Mouse (Mus musculus) layer of hippocampus, postnatal 36 days (tissue): ENCODE results near the gene Gm9903. TPM values are rescaled to one million over a fixed set of nuclear protein-coding genes. Genes with fewer than 3 reads are reported as not detected.

Experiments used
- DNase-seq, 2 experiments: peaks; one replicate each; pipeline ENCODE4 v3.0.0; 2022
- total RNA-seq, 2 experiments: library from RNA; stranded (reverse); gene quantifications; 2 replicates each; pipeline ENCODE4 v1.2.3; 2021

Gene Gm9903
- 1 to 10 TPM in 1 of 2 experiments, under 1 TPM in 1; 0.70 to 1.3 TPM for total RNA-seq

DNA sequence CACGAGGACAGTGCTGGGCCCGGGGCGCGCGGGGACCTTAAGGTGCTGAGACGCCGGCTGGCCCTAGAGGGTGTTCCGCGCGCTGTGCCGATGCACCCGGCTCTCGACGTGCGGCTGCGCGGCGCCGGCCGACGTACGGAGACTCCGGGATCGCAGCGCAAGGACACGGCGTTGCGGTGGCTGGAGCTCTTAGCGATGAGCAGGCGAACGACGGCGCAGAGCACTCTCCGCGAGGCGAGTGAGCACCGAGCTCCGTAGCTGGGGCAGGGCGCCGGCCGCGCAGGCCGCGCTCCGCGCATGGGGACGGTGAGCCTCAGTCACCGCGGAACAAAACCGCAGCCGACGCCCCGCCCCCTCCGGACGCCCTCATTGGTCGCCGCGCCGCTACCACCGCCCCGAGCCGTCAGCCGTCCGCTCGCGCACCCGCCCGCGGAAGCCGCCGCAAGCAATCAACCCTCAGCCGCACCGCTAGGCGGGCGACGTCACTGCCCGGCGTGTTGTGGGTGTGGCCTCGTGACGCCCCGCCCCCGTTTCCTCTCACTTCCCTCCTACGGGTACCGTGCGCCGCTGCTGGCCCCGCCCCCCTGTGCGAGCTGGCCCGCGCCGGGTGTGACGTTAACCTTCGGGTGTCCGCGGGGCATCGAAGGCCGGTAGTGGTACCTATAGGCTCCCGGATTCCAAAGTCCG is at the start of gene Gm9903, which contains the start of gene Fam53a:
Gene Gm9903, plus strand, starts transcription at position 625 of the 687 bp plus-strand sequence.
Gene Fam53a, minus strand, starts transcription at position 335 of the 687 bp plus-strand sequence.
- peak; percentile 100 for DNase-seq

DNA sequence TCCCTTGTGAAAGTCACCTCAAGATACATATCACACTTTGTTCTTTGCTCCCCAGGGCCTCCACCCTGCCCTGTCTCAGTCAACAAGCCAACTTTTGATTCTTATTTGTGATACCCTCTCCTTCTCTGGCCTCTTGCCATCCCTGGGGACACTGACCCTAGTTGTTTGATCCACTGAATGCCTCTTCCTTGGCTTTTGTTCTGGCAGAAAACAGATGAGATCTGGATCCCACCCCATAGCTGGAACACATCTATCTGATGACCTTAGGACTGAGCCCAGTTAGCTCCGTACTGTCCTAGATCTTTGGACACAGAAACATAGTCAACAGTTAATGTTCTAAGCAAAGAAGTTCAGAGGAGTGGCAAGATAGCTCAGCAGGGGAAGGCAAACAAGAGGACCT is 49.4 kb upstream of the Gm9903 start:
- DNase-seq, result no peak

DNA sequence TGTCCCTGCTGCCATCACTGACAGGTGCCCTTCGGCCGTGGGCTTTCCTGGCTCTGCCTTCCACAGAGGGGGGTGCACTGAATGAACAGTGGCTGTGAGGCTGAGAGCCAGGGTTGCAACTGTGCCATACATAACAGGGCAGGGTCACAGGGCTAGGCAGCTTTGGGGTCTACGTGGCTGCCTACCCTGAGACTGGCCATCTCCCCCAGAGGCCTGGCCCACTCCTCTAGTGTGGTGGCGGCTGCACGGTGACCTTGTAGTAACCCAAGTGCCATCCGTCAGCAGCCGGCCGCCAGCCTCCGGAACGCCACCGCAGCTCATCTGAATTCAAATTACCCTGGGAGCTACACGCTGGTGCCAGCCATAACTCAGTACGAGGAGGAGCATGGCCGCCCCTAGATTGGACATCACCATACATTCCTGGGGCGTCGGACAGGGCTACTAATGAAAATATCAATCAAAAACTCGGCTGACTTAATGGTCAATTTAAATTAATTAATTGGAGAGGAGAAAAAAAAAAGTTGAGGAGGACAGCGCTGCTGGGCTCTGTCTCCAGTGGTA is 42.1 kb upstream of the Gm9903 start:
- DNase-seq, result no peak

DNA sequence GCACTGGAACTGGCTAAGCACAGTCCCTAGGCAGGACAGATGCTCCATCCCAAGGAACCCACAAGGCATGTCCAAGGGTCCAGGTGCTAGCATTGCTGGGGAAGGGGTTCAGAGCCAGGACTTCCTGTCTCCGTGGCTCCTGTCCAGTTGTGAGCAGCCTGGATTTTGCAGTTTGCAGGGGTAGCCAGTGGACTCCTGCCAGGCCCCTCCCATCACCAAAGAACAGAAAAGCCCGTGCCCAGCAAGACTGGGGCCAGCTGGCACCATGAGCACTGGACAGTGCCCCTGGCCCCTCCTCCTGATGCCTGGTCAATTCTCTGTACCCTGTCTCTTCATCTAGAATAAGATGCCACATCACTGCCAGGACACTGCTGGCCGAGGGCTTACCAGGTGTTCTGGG is 41.7 kb upstream of the Gm9903 start:
- no peak for DNase-seq

DNA sequence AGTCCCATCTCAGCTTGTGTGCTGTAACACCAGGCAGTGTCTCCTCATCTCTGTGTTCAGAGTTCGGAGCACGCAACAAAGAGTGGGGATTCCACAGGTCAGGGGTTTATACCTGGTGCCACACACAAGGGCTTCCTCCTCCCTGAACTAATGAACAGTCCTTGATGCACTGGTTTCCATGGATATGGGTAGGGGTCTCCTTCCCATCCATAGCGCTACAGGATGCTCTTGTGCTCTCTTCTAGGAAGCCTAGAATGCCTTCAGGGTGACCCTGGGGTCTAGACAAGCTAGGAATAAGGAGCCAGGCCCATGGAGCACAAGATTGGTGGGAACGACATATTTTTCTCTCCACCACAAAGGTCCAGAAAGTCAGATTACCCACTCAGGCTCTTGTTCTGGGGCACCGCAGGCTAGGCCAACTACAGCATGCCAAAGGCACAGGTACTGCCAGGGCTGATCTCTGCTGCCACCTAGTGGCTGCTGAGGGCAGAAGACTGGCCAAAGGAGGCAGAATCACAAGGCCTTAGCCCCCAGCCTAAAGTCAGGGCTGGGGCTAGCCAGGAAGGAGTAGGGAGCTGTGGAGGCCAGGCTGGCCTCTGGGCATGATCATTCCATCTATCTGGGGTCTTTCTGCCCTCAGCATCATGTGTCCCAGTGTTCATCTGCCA is 40.4 kb upstream of the Gm9903 start:
- DNase-seq, result peak; percentile 71 to 75

DNA sequence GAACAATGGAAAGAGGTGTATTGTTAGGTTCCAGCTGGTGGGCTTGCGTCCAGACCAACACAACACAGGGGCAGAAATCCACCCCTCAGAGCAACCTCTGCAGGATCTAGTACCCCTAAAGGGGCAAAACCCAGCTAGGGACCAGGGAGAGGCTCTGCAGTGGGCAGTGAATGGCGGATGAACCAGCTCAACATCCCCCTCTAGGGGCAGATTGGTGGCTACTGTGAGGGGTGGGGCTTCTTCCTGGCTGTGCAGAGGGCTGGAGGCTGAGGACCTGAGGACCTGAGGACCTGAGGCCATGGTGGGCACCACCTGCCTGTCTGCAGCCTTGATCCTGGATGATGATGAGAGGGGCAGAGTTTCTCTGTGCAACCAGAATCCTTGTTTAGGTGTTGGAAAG is 36.1 kb upstream of the Gm9903 start:
- no peak for DNase-seq

DNA sequence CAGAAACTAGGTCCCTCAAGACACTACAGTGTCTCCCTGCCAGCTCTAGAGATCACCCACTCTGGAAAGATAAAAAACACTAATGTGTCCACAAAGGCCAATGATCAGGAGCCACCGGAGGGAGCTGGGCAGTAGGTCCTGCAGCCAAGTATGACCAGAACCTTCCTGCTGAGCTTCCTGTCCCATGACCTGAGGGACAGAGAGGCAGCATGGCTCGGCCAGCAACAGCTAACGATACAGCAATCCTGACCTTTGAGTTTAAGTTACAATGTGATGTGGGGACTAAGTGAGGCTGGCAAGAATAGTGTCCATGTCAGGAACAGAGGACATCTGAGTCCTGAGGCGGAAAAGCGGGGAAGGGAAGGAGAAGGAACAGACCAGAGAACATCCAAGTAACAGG is 24.4 kb upstream of the Gm9903 start:
- no peak for DNase-seq

DNA sequence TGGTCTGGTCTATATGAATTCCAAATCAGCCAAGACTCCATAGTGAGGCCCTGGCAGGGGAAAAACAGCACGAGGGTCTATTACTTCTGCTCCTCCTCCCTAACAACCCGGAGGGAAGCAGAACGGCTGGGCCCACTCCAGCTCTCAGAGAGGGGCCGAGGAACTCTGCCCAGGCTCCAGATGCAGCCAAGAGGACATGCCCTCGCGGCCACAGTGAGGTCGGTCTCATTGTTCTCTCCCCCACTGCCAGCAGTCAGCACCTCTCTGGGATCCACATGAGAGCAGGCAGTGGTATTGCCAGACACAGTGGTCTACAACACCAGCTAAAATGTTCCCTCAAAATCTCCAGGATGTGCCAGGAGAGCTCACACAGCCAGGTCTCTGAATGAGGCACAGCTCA is 23.1 kb upstream of the Gm9903 start:
- DNase-seq, result no peak

DNA sequence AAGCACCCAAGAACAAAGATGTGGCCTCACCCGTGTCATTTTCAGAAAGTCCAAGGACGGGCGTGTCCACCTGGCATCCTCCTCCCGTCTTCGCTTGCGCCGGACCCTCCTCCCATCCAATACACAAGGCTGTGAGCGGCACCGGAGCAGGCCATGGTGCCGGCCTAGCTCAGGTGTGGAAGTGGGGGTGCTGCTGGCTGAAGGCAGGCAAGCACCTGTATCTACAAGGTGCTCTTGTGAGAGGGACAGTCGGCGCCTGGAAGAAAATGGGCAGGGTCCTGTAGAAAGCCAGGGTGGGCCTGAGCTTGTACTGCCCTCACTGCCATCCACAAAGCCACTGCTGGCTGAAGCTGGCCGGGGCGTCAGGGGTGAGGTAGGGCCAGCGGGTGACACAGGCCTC is 22.3 kb upstream of the Gm9903 start:
- no peak for DNase-seq

DNA sequence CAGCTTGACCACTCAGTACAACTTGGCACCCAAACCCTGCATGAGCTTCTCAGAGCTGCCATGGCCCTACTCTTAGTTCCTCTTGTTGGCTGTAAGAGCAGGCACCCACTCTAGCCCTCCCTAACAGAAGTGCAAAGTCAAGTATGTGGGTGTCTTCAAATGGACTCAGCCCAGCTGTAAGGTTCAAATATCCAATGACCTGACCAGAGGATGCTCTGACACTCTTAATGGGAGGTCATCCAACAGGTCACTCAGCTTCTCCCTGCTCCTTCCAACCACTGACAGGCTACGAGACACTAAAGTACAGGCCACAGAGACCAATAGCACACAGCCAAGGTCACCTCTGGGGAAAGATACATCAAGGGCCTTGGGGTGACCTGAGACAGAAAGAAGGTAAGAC is 20.5 kb upstream of the Gm9903 start:
- DNase-seq, result no peak

DNA sequence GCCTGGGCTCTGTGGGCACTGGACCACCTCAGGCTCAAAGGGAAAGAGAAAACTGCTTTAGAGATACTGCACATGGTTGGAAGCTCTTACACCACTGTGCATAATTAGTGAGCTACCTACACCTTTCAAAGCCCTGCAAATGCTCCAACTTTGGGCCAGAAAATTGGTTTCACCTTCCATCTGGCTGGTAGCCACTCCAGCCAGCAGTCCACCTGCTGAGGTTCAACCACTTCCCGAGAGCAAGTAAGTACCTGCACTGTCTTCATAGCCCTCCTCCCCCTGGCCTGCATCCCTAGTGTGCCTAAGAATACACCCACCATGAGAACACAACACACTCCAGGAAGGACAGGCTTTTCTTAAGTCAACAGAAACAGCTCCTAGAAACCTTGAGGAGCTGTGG is 17.9 kb upstream of the Gm9903 start:
- DNase-seq, result no peak

DNA sequence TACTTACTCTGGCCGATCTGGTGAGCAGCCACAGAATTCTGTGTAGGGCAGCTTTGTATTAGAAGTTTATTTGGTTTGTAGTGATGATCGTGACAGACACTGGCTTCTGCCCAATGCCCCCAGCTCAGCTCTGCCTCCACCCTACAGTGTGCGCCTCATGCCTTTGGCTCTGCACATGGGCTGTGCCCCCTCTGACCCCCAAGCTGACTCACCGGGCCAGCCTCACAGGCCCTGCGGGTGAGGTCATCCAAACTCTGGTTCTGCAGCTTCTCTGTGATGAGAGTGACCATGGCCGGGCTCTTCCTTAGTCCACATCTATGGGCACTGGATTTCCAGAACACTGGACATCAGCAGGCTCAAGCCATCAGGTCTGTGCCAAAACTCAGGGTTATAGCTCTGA is 15.3 kb upstream of the Gm9903 start:
- DNase-seq, result no peak

DNA sequence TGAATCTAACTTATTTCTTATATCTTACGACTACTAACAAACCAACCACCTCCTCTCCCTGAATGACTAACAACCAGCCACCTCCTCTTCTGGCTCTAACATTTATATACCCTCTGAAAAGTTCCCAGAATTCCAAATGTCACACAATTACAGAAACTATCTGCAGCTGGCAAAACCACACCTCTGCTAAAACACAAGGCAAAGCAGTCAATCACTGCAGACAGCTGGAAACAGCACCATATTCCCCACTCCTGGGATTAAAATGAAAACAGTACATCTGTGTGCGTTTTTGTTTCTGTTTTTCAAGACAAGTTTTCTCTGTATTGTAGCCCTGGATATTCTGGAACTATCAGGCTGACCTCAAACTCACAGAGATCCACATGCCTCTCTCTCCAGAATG is 7.1 kb upstream of the Gm9903 start:
- DNase-seq, result no peak

DNA sequence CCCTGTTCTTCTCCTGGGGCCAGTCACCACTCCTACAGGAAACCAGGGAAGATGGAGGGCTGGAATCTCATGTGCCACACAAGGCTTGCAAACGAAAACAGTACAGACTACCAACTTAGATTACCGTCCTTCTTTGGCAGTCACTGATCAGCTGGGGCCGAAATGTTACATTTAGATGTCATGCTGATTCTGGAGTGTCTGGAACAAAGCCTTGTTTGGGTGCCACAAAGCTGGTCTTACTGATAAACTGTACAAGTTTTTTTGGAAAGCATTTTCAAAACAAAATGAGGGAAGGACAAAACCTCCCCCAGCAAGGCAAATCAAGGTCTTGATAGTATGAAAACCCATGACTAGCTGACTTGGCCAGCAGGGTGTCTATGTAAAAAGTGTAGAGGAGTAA is 6.0 kb upstream of the Gm9903 start:
- no peak for DNase-seq

DNA sequence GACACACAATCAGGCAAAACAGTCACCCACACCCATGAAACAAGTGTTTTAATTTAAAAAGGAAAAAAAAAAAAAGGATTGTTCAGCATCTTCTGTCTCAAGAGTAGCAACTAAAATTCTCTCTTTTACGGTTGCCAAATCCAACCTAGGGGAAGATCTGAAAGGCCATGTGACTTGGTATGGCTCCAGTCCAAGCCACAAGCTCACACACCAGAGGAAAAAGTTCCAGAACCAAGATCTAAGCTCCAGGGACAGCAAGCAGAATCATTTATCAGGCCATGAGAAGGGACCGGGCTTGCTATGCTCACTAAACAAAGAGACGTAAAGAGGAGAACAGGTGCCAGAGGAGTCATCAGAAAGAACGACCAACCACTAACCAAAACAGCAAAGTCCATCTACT is 1.8 kb upstream of the Gm9903 start:
- no peak for DNase-seq

DNA sequence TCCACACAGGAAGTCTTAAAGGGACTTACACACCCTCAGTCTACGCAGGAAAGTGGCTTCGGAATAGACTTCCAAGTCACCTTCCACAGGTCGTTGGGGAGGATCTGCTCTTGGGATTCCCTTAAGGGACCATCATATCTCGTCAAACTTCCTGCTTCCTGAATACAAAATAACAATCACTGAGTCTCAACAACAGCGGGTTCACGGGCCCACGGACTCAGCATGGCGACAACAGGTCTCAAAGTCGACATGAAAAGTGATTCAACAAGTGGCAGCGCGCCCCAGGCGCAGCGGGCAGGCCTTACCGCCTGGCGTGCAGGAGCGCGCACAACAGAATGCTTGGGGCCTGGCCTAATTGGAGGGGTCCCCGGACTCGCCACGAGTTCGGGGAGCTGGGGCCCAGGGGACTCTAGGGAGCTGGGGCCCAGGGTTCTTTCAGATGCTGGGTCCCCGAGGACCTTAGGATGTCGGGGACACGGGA is 865 bp upstream of the Gm9903 start:
- no peak for DNase-seq

DNA sequence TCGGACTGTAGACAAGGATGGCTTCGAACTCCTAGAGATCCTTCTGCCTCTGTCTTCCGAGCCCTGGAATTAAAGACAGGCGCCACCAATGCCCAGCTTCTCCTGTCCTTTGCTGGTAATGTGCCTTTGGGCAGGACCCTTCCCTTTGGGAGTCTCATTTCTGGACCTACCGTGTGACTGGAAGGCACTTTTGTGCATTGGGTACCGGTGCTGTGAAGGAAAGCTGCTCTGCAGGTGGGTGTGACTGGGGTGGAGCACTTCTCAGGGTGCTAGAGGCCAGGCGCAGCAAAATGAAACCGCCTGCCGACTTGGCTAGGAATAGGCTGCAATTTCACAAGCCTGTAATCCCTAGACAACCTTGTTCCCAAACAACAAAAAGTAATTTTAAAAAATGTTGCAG is 336 bp downstream of the Gm9903 start:
- DNase-seq, result no peak

DNA sequence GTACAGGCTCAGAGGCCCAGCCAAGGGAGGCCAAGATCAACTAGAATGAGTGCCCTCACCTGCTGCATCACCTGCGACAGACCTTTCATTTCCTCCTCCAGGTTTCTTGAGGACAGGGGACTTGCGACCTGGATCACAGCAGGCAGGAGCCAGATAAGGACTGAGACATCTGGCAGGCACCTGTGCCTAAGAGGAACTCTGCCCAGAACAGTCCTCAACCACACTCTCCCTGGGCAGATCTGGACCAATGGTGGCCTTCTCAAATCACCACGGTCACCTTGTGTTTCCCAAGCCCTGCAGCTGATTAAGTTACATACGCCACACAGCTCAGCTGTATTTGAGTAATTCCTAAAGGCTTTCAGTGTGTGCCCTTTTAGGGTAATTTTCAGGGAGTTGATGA is 890 bp downstream of the Gm9903 start:
- no peak for DNase-seq

DNA sequence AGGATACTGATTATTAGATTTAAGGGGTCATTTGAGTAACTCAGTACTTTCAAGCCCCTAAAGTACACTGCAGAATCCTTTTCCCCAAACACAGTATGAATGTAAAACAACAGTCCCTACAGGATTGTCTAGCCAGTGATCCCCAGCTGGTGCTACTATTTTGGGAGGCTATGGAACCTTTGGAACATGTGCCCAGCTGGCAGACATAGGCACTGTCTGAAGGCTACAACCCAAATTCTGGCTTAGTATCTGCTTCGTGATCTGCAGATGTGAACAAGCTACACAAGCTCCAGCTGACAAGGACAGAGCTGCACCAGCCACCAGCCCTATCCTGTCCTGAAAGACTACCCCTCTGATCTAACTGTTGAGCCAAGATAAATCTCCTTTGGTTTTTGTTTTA is 2.8 kb downstream of the Gm9903 start:
- no peak for DNase-seq

DNA sequence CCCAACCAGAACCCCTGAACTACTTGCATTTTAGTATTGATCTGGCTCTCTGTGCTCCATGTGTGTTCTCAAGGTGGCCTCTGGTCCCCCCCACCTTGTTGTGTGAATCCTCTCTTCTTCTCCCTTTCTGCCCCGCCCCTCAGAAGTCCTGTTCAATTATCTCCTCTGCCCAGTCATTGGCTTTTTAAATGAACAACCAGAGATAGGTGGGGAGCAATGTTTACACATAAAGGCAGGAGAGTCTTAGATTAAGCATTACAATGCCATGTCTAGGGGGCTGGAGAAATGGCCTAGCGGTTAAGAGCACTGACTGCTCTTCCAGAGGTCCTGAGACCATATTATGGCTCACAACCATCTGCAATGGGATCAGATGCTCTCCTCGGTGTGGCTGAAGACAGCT is 5.6 kb downstream of the Gm9903 start:
- no peak for DNase-seq

DNA sequence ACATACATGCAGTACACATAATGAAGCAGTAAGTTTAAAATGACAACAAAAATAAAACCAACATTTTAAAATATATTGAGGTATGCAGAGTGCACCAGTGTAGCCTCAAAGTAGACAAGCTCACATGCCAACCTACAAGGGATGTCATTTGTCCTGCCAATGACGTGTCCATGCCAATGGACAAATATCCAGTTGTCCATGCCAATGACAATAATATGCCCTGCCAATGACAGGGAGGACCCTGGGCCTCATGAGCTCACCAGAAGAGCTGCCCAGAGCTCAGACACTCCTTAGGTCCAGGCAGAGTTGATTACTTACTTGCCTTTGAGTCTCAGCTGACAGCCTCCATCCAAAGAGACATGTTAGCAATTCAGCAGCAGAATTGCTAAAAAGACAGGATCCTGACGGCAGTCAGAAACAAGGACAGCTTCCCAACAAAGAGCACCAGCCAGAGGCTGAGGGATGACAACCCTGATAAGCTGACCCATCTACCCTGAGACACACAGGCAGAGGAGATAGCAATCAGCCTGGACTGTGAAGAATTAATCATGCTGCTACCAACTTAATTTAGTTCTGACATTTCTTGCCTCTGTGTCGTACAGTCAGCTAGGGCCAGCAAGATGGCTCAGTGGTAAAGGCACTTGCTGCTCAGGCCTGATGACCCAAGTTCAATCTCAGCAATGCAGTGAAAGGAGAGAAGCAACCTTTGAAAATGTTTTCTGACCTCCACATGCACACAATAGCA is 8.1 kb downstream of the Gm9903 start:
- no peak for DNase-seq

DNA sequence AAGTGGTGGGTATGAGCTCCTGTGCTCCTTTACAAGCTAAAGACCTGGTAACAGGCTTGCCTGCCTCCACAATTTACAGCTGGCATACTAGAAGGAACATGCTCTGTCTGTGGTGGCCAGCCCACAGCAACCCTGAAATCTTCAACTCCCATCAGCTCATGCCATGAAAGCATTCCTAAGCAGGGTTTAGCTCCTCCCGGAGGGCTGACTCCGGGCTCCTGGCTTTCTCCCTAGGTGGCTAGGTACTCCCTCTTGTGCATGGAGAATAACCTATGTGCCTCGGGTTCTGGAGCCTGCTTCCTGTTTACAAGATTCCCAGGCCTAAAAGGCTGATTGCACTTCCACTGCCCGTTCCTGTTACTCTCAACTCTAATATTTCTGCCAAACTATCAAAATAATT is 9.1 kb downstream of the Gm9903 start:
- DNase-seq, result no peak

DNA sequence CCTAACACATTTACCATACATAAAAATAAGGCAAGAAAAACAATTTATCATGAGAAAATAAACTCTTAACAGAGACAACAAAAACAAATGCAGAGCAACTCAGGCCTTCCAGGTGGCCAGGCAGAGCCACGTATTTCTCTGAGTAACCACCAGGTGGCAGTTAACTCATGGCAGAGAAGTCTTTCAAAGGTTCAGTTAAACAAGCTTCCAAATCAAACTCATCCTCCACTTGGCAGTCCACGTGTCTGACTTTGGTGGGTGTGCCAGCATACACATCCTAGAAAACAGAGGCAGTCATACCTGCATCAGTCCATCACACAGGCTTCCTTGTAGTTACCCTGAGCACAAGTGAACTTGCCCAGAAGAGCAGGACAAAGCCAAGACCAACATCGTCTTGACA is 10.9 kb downstream of the Gm9903 start:
- DNase-seq, result peak in 1 of 2 experiments; percentile 45
